Mouse (Mus musculus) midbrain, embryonic 14.5 days (tissue): ENCODE results near the gene Marc2. TPM values are rescaled to one million over a fixed set of nuclear protein-coding genes. Genes with fewer than 3 reads are reported as not detected.

Experiments used
- ATAC-seq: fragments of 200-750 bp; cut with Nextera tagmentation; 2 replicates; pipeline ENCODE4 v1.8.0; 2017; ENCODE audit warnings: moderate number of reproducible peaks, moderate library complexity; ENCODE audit not compliant: low FRiP score, low TSS enrichment
- DNase-seq: peaks from one replicate; pipeline ENCODE4 v3.0.0-alpha.2; 2015
- H3K27ac ChIP-seq: fragments of 300-500 bp; sonication (generic); replicated peaks from 2 replicates; pipeline ENCODE4 v1.5.1; 2014; ENCODE audit warnings: mild to moderate bottlenecking, low read depth, low read length, moderate library complexity
- H3K27me3 ChIP-seq: fragments of 300-500 bp; sonication (generic); 2 replicates; pipeline ENCODE4 v1.6.1; 2014; ENCODE audit warnings: low read length, control low read depth, mixed read lengths; ENCODE audit not compliant: control insufficient read depth, insufficient read depth
- H3K36me3 ChIP-seq: fragments of 300-500 bp; sonication (generic); 2 replicates; pipeline ENCODE4 v1.6.1; 2014; ENCODE audit warnings: low read length, control low read depth; ENCODE audit not compliant: control insufficient read depth, insufficient read depth
- H3K4me1 ChIP-seq: fragments of 300-500 bp; sonication (generic); 2 replicates; pipeline ENCODE4 v1.6.1; 2014; ENCODE audit warnings: mild to moderate bottlenecking, antibody characterized with exemption, low read length, control low read depth; ENCODE audit not compliant: control insufficient read depth, insufficient read depth
- H3K4me2 ChIP-seq: fragments of 300-500 bp; sonication (generic); 2 replicates; pipeline ENCODE4 v1.6.1; 2014; ENCODE audit warnings: mild to moderate bottlenecking, low read length, moderate library complexity
- H3K4me3 ChIP-seq: fragments of 300-500 bp; sonication (generic); replicated peaks from 2 replicates; pipeline ENCODE4 v1.5.1; 2014; ENCODE audit warnings: low read depth, low read length
- H3K9ac ChIP-seq: fragments of 300-500 bp; sonication (generic); replicated peaks from 2 replicates; pipeline ENCODE4 v1.6.1; 2014; ENCODE audit warnings: mild to moderate bottlenecking, low read length, moderate library complexity
- H3K9me3 ChIP-seq: fragments of 300-500 bp; sonication (generic); 2 replicates; pipeline ENCODE4 v1.6.1; 2016; ENCODE audit warnings: low read length, control low read depth, mixed read lengths; ENCODE audit not compliant: control insufficient read depth
- WGBS: fragments of 180-500 bp; shearing (Covaris S2); extraction: QIAGEN DNeasy Blood & Tissue Kit; methylation state at CpG from one replicate; pipeline ENCODE4 v1.1.7; 2014; 5-methylcytosine and 5-hydroxymethylcytosine counted together
- polyA plus RNA-seq: library from polyadenylated mRNA; unstranded; fragments of >200 nt; fragmentation: Nextera tagmentation; extraction: Ambion mirVana; gene quantifications from 2 replicates; pipeline ENCODE4 v1.2.1, GENCODE M21; 2014

Marc2 gene
- polyA plus RNA-seq, 1 experiment from 2014 or later = 111 TPM

- Histone ChIP-seq H3K4me2 (no peak overlapping the region), H3K9ac (no peak overlapping the region), H3K9me3 (no peaks in the 10 kb centered on the region), H3K36me3 (peaks cover 25% of the 10 kb centered on the region), H3K4me1 (peaks cover 10% of the 10 kb centered on the region; the same call in 1 of the 2 replicates), H3K27me3 (no peaks in the 10 kb centered on the region), H3K4me3 (no peak overlapping the region), H3K27ac (no peak overlapping the region)
- WGBS = 89% methylated on average over 8 of the region's 8 CpGs
- ATAC-seq = no peak; the same call in 1 of the 2 replicates
- DNase-seq = no peak
These were observed 16.4 kb downstream of the Marc2 start for GRCm38 (mm10) chr1:184829897-184830296.

GRCm38 (mm10) chr1:184827175-184827701, 19.0 kb downstream of the Marc2 start:
- H3K4me3 ChIP-seq = peak overlapping the region; percentile 21
- peaks cover 10% of the 10 kb centered on the region; the same call in 1 of the 2 replicates for H3K4me1 ChIP-seq
- peak overlapping the region; percentile 26; the same call in 1 of the 2 replicates for H3K9ac ChIP-seq
- no peak for ATAC-seq
- H3K4me2 ChIP-seq = peak overlapping the region; percentile 53
- DNase-seq = peak; percentile 49
- H3K9me3 ChIP-seq = no peaks in the 10 kb centered on the region
- H3K27me3 ChIP-seq = no peaks in the 10 kb centered on the region
- 20% methylated on average over 23 of the region's 23 CpGs for WGBS
- H3K36me3 ChIP-seq = peaks cover 14% of the 10 kb centered on the region
- H3K27ac ChIP-seq = 0 out of 2 replicates have a peak overlapping the region, but pooled peaks have one; percentile 26

GRCm38 (mm10) chr1:184825093-184825492, 21.2 kb downstream of the Marc2 start:
- Histone ChIP-seq H3K9me3 (no peaks in the 10 kb centered on the region), H3K4me2 (peak overlapping the region; percentile 40), H3K36me3 (no peaks in the 10 kb centered on the region), H3K9ac (no peak overlapping the region), H3K4me1 (peaks cover 10% of the 10 kb centered on the region; the same call in 1 of the 2 replicates), H3K27me3 (no peaks in the 10 kb centered on the region), H3K4me3 (no peak overlapping the region), H3K27ac (no peak overlapping the region)
- 26% methylated on average over 11 of the region's 11 CpGs for WGBS
- ATAC-seq (no peak), DNase-seq (peak; percentile 86)

GRCm38 (mm10) chr1:184824439-184824851, 21.8 kb downstream of the Marc2 start:
- no peak overlapping the region for H3K27ac ChIP-seq
- no peaks in the 10 kb centered on the region for H3K27me3 ChIP-seq
- H3K9ac ChIP-seq = no peak overlapping the region; the same call in 1 of the 2 replicates
- H3K36me3 ChIP-seq = no peaks in the 10 kb centered on the region
- H3K4me1 ChIP-seq = peaks cover 10% of the 10 kb centered on the region; the same call in 1 of the 2 replicates
- ATAC-seq (peak; percentile 74), DNase-seq (peak; percentile 95)
- WGBS = 5% methylated on average over 12 of the region's 12 CpGs
- no peaks in the 10 kb centered on the region for H3K9me3 ChIP-seq
- H3K4me3 ChIP-seq = no peak overlapping the region
- peak overlapping the region; percentile 40 for H3K4me2 ChIP-seq

- H3K4me2 ChIP-seq = peak overlapping the region; percentile 40
- H3K27me3 ChIP-seq = no peaks in the 10 kb centered on the region
- H3K9me3 ChIP-seq = no peaks in the 10 kb centered on the region
- H3K36me3 ChIP-seq = peaks cover 8% of the 10 kb centered on the region; the same call in 1 of the 2 replicates
- no peak; the same call in 1 of the 2 replicates for ATAC-seq
- peak; percentile 63 for DNase-seq
- H3K4me3 ChIP-seq = 0 out of 2 replicates have a peak overlapping the region, but pooled peaks have one; percentile 4
- H3K4me1 ChIP-seq = peaks cover 9% of the 10 kb centered on the region; the same call in 1 of the 2 replicates
- 13% methylated on average over 11 of the region's 11 CpGs for WGBS
- H3K27ac ChIP-seq = no peak overlapping the region
- no peak overlapping the region for H3K9ac ChIP-seq
These were observed 23.6 kb downstream of the Marc2 start for GRCm38 (mm10) chr1:184822678-184823077.

GRCm38 (mm10) chr1:184817768-184818167, 28.5 kb downstream of the Marc2 start:
- DNase-seq (no peak), ATAC-seq (no peak)
- H3K9me3 ChIP-seq = no peaks in the 10 kb centered on the region
- H3K9ac ChIP-seq = no peak overlapping the region
- H3K4me2 ChIP-seq = no peak overlapping the region
- no peak overlapping the region for H3K4me3 ChIP-seq
- H3K36me3 ChIP-seq = peaks cover 8% of the 10 kb centered on the region; the same call in 1 of the 2 replicates
- no peaks in the 10 kb centered on the region for H3K4me1 ChIP-seq
- H3K27me3 ChIP-seq = no peaks in the 10 kb centered on the region
- 84% methylated on average over 6 of the region's 6 CpGs for WGBS
- H3K27ac ChIP-seq = no peak overlapping the region

GRCm38 (mm10) chr1:184811716-184812250, 34.5 kb downstream of the Marc2 start:
- DNase-seq (no peak), ATAC-seq (no peak)
- Histone ChIP-seq H3K4me1 (peaks cover 8% of the 10 kb centered on the region; the same call in 1 of the 2 replicates), H3K9ac (no peak overlapping the region), H3K27ac (no peak overlapping the region), H3K9me3 (no peaks in the 10 kb centered on the region), H3K4me3 (no peak overlapping the region), H3K36me3 (no peaks in the 10 kb centered on the region), H3K27me3 (peaks cover 17% of the 10 kb centered on the region), H3K4me2 (no peak overlapping the region)
- 78% methylated on average over 8 of the region's 8 CpGs for WGBS

GRCm38 (mm10) chr1:184810780-184811575, 35.3 kb downstream of the Marc2 start, which contains the start of gene Marc1:
Marc1 (minus strand) TSS chr1:184811313.
- H3K27me3 ChIP-seq = peaks cover 17% of the 10 kb centered on the region
- H3K4me1 ChIP-seq = peaks cover 8% of the 10 kb centered on the region; the same call in 1 of the 2 replicates
- peak within 1 kb of the TSS; percentile 30 for H3K4me3 ChIP-seq
- peak within 1 kb of the TSS; percentile 40; the same call in 1 of the 2 replicates for H3K9ac ChIP-seq
- DNase-seq = peak; percentile 35
- 7% methylated on average over 52 of the region's 52 CpGs for whole genome bisulfite sequencing
- no peaks in the 10 kb centered on the region for H3K36me3 ChIP-seq
- peak within 1 kb of the TSS; percentile 65 for H3K4me2 ChIP-seq
- ATAC-seq = no peak; the same call in 1 of the 2 replicates
- no peaks in the 10 kb centered on the region for H3K9me3 ChIP-seq
- H3K27ac ChIP-seq = no peak within 1 kb of the TSS
